Mouse (Mus musculus): Measurements from ENCODE around the gene Acacb.

- TF ChIP-seq CTCF (IDR thresholded peaks at IDR 0.05; ENCODE audit: control insufficient read depth, insufficient read depth, insufficient replicate concordance, low read depth, low read length): no peak
- TF ChIP-seq POLR2A (IDR thresholded peaks at IDR 0.05; ENCODE audit: control insufficient read depth, low read depth, low read length): no peak
These were observed 26.5 kb upstream of the Acacb start for GRCm38 (mm10) chr5:114119806-114120205.

All from testis, adult 2 months (tissue).